Mouse (Mus musculus) liver, embryonic 14.5 days (tissue): ENCODE measurements around the gene Chchd3. TPM values are rescaled to one million over a fixed set of nuclear protein-coding genes. Genes with fewer than 3 reads are reported as not detected.

Experiments used
- ATAC-seq: fragments of 200-750 bp; cut with Nextera tagmentation; 2 replicates; pipeline ENCODE4 v1.8.0; 2017; ENCODE audit warnings: moderate number of reproducible peaks, mild to moderate bottlenecking, moderate library complexity; ENCODE audit not compliant: insufficient read depth
- DNase-seq, 3 experiments: peaks; one replicate each; pipeline ENCODE4 v3.0.0-alpha.2; 2012 to 2013; ENCODE audit warnings: low read depth in 3 of 3, low spot score in 3 of 3
- H3K27ac ChIP-seq: fragments of 300-500 bp; sonication (generic); 2 replicates; pipeline ENCODE4 v1.5.1; 2014; ENCODE audit warnings: moderate library complexity, mild to moderate bottlenecking, control low read depth, inconsistent platforms
- H3K27me3 ChIP-seq: fragments of 300-500 bp; sonication (generic); 2 replicates; pipeline ENCODE4 v1.6.1; 2014; ENCODE audit warnings: mild to moderate bottlenecking, low read length, moderate library complexity; ENCODE audit not compliant: control insufficient read depth, insufficient read depth
- H3K36me3 ChIP-seq: fragments of 300-500 bp; sonication (generic); replicated peaks from 2 replicates; pipeline ENCODE4 v1.6.1; 2014; ENCODE audit warnings: low read depth; ENCODE audit not compliant: control insufficient read depth, insufficient read depth
- H3K4me1 ChIP-seq, 2 experiments: fragments of 200-500 bp in 1 of 2; fragments of 300-500 bp in 1 of 2; sonication (generic) in 1 of 2; replicated peaks; 2 replicates each; pipeline ENCODE4 v1.6.1; 2012 to 2014; ENCODE audit warnings: antibody characterized with exemption in 1 of 2, inconsistent platforms in 1 of 2, low read length in 1 of 2; ENCODE audit not compliant: control insufficient read depth in 2 of 2, insufficient read depth in 2 of 2
- H3K4me2 ChIP-seq: fragments of 300-500 bp; sonication (generic); 2 replicates; pipeline ENCODE4 v1.6.1; 2014; ENCODE audit warnings: low read depth, mild to moderate bottlenecking, control low read depth, moderate library complexity
- H3K4me3 ChIP-seq, 2 experiments: fragments of 200-500 bp in 1 of 2; fragments of 300-500 bp in 1 of 2; sonication (generic) in 1 of 2; 2 replicates each; pipeline ENCODE4 v1.5.1; 2012 to 2014; ENCODE audit warnings: low read depth in 2 of 2, low read length in 2 of 2, mild to moderate bottlenecking in 2 of 2, control low read depth in 1 of 2, inconsistent platforms in 1 of 2, moderate library complexity in 1 of 2; ENCODE audit not compliant: insufficient read depth in 1 of 2
- H3K9ac ChIP-seq: fragments of 300-500 bp; sonication (generic); replicated peaks from 2 replicates; pipeline ENCODE4 v1.6.1; 2014; ENCODE audit warnings: mild to moderate bottlenecking, control low read depth, moderate library complexity
- H3K9me3 ChIP-seq: fragments of 300-500 bp; sonication (generic); 2 replicates; pipeline ENCODE4 v1.6.1; 2016; ENCODE audit warnings: low read length, mixed read lengths; ENCODE audit not compliant: control insufficient read depth
- CTCF ChIP-seq: IDR thresholded peaks from 2 replicates; pipeline ENCODE4 v1.5.1; 2016; ENCODE audit warnings: antibody characterized with exemption, low read depth, control low read depth
- EP300 ChIP-seq: IDR thresholded peaks from 2 replicates; pipeline ENCODE4 v1.6.1; 2016; ENCODE audit warnings: antibody characterized with exemption, low read depth
- WGBS: fragments of 180-500 bp; shearing (Covaris S2); extraction: QIAGEN DNeasy Blood & Tissue Kit; methylation state at CpG from one replicate; pipeline ENCODE4 v1.1.7; 2014; ENCODE audit not compliant: insufficient replicate concordance; 5-methylcytosine and 5-hydroxymethylcytosine counted together
- polyA plus RNA-seq, 2 experiments: library from polyadenylated mRNA; depleted of rRNA in 1 of 2; stranded (reverse) in 1 of 2; unstranded in 1 of 2; fragments of >200 nt; fragmentation: Nextera tagmentation in 1 of 2; extraction: Ambion mirVana in 1 of 2; gene quantifications; 2 replicates each; pipeline versions ENCODE4 v1.2.1 to v1.2.3; 2012 to 2014

Chchd3 gene
- polyA plus RNA-seq, 2 experiments = 43.9 to 76.5 TPM

- TF ChIP-seq EP300 (no peak), CTCF (no peak)
- H3K4me1 ChIP-seq = no peaks in the 10 kb centered on the region
Measured at GRCm38 (mm10) chr6:32747333-32747732, 312.7 kb downstream of the Chchd3 start.

More at GRCm38 (mm10) chr6:32747333-32747732, 312.7 kb downstream of the Chchd3 start:
- Histone ChIP-seq H3K27me3 (no peaks in the 10 kb centered on the region), H3K9ac (no peak overlapping the region), H3K36me3 (no peaks in the 10 kb centered on the region), H3K9me3 (no peaks in the 10 kb centered on the region), H3K27ac (no peak overlapping the region), H3K4me3 (no peak overlapping the region), H3K4me2 (no peak overlapping the region)
- 56% methylated on average over 2 of the region's 2 CpGs for WGBS
- ATAC-seq = no peak
- no peak for DNase-seq

Other genes starting within 250 kb of the Chchd3 start
- gene Exoc4, start 188.8 kb upstream of the Chchd3 start, polyA plus RNA-seq (2012; rRNA removed) = 3.8 and 4.9 TPM in 2 replicates
- 6.7 and 7.0 TPM in 2 replicates for gene Exoc4, start 188.8 kb upstream of the Chchd3 start, polyA plus RNA-seq (2014; fragmentation: Nextera tagmentation; extraction: Ambion mirVana)